Mouse (Mus musculus) C2C12 (cell line): ENCODE measurements at regions not wholly inside any gene's neighbourhood (a gene's known extent, or its start where the extent isn't known, plus 50 kb on each side); places are given as distances from the start of the nearest gene placed in this dataset.

ENCODE experiments used
- CEBPB ChIP-seq: IDR thresholded peaks from one replicate; pipeline ENCODE4 v1.6.1; 2011; ENCODE audit warnings: low read depth, mild to moderate bottlenecking, control low read depth, moderate library complexity
- CTCF ChIP-seq: IDR thresholded peaks from one replicate; pipeline ENCODE4 v1.5.1; 2011; ENCODE audit not compliant: control insufficient read depth, insufficient read depth, insufficient read length
- MAX ChIP-seq: IDR thresholded peaks from one replicate; pipeline ENCODE4 v1.6.1; 2011; ENCODE audit warnings: mild to moderate bottlenecking, control low read depth
- MYOD1 ChIP-seq: IDR thresholded peaks from one replicate; pipeline ENCODE4 v1.6.1; 2011; ENCODE audit warnings: low read depth; ENCODE audit not compliant: control insufficient read depth, insufficient read length
- MYOG ChIP-seq: IDR thresholded peaks from one replicate; pipeline ENCODE4 v1.6.1; 2011; ENCODE audit not compliant: control insufficient read depth, insufficient read length; ENCODE audit errors: extremely low read depth
- USF1 ChIP-seq: IDR thresholded peaks from one replicate; pipeline ENCODE4 v1.6.1; 2011; ENCODE audit warnings: low read depth, mild to moderate bottlenecking, control low read depth, moderate library complexity

DNA sequence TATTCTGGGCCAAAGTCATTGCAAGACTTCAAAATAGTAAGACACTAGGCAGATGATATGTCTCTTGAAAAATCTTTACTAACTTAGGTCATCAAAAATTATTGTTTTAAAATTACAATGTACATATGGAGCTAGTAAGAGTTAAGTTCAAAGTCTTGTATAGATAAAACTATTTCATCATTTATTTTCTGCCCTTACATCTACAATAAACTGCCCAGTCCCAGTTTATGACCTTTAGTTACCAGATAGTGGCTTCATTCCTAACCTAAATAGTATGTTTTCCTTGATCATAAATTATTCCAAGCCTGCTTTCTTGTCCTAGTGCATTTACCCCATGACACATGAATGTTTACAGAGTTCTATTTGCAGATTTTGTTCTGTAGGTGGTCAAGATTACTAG lies 72.9 kb downstream of the Manea start:
- TF ChIP-seq CTCF (no peak), MYOG (no peak), MYOD1 (no peak), CEBPB (no peak), USF1 (no peak), MAX (no peak)
